ENCODE assay signal across 15 mouse cellular contexts in genomic region chr15:25910495-25910865, GRCm38 (mm10).
DNase-seq lines count a peak whose midpoint lies in the region; ATAC-seq and TF ChIP-seq lines count a peak whose summit lies in the region.
"Had no signal": no experiment of that assay in that cellular context is flagged by ENCODE, and none has a peak within 500 bp of the region (broad histone marks: within the 10 kb centered on the region; RNA-seq: fewer than 3 reads in every experiment).

No protein-coding gene starts in this region.

- H3K4me2 ChIP-seq in heart, embryonic 11.5 days = no peak overlapping the region
- H3K4me2 ChIP-seq in liver, embryonic 14.5 days (ENCODE audit: low read depth) = peak overlapping the region; percentile 18; the same call in 1 of the 2 replicates
- H3K4me2 ChIP-seq: embryonic facial prominence, embryonic 12.5 days; hindbrain, embryonic 12.5 days; neural tube, embryonic 15.5 days had no signal

- no peak overlapping the region for H3K9ac ChIP-seq in heart, embryonic 11.5 days (ENCODE audit: low read depth, low read length)
- H3K9ac ChIP-seq in liver, embryonic 14.5 days (replicated peaks) = no peak overlapping the region
- H3K9ac ChIP-seq: embryonic facial prominence, embryonic 12.5 days; hindbrain, embryonic 12.5 days; neural tube, embryonic 15.5 days had no signal

- no peaks in the 10 kb centered on the region for H3K27me3 ChIP-seq in heart, embryonic 11.5 days (ENCODE audit: control insufficient read depth, insufficient read depth, low read length)
- no peaks in the 10 kb centered on the region for H3K27me3 ChIP-seq in spleen, adult 2 months (ENCODE audit: control insufficient read depth, insufficient read depth, low read length)
- H3K27me3 ChIP-seq in liver, embryonic 14.5 days (ENCODE audit: control insufficient read depth, insufficient read depth, low read length) = no peaks in the 10 kb centered on the region
- H3K27me3 ChIP-seq: embryonic facial prominence, embryonic 12.5 days; hindbrain, embryonic 12.5 days; neural tube, embryonic 15.5 days; Patski had no signal

- H3K9me3 ChIP-seq in heart, embryonic 11.5 days (replicated peaks; ENCODE audit: control insufficient read depth, low read length) = no peaks in the 10 kb centered on the region
- no peaks in the 10 kb centered on the region for H3K9me3 ChIP-seq in liver, embryonic 14.5 days (ENCODE audit: control insufficient read depth, low read length)
- H3K9me3 ChIP-seq: embryonic facial prominence, embryonic 12.5 days; hindbrain, embryonic 12.5 days; neural tube, embryonic 15.5 days had no signal

- no peak overlapping the region for H3K4me3 ChIP-seq in heart, embryonic 11.5 days (ENCODE audit: low read depth, low read length)
- peak overlapping the region; percentile 14; the same call in 1 of the 2 replicates for H3K4me3 ChIP-seq in spleen, adult 2 months (ENCODE audit: extremely low read depth, insufficient read depth, insufficient read length)
- no peak overlapping the region for H3K4me3 ChIP-seq in liver, embryonic 14.5 days (ENCODE audit: insufficient read depth in 1 of 2, low read depth in 2 of 2, low read length in 2 of 2)
- H3K4me3 ChIP-seq: embryonic facial prominence, embryonic 12.5 days; hindbrain, embryonic 12.5 days; neural tube, embryonic 15.5 days had no signal

- intact Hi-C loops in heart, postnatal 25 days (cut with DNase I) = no loop called here

- no peaks in the 10 kb centered on the region for H3K36me3 ChIP-seq in heart, embryonic 11.5 days (ENCODE audit: control insufficient read depth, insufficient read depth, low read length)
- H3K36me3 ChIP-seq in spleen, adult 2 months (ENCODE audit: control insufficient read depth, insufficient read depth, low read length) = peaks cover 4% of the 10 kb centered on the region; the same call in 1 of the 2 replicates
- H3K36me3 ChIP-seq in liver, embryonic 14.5 days (replicated peaks; ENCODE audit: control insufficient read depth, insufficient read depth, low read depth) = no peaks in the 10 kb centered on the region
- H3K36me3 ChIP-seq: embryonic facial prominence, embryonic 12.5 days; hindbrain, embryonic 12.5 days; neural tube, embryonic 15.5 days had no signal

- no peak for TF ChIP-seq POLR2A in spleen, adult 2 months (IDR thresholded peaks at IDR 0.05; ENCODE audit: low read depth, low read length)

- H3K4me1 ChIP-seq in heart, embryonic 11.5 days (ENCODE audit: control insufficient read depth, insufficient read depth, low read length) = peaks cover 19% of the 10 kb centered on the region
- peaks cover 23% of the 10 kb centered on the region; the same call in 1 of the 2 replicates for H3K4me1 ChIP-seq in spleen, adult 2 months (ENCODE audit: control insufficient read depth, insufficient read depth, insufficient read length)
- H3K4me1 ChIP-seq in liver, embryonic 14.5 days (replicated peaks; ENCODE audit: control insufficient read depth in 2 of 2, insufficient read depth in 2 of 2, low read length in 1 of 2) = peaks cover 0 to 12% of the 10 kb centered on the region in 2 experiments; a peak in 3 of 4 replicates
- H3K4me1 ChIP-seq: embryonic facial prominence, embryonic 12.5 days; hindbrain, embryonic 12.5 days had no signal

- peak overlapping the region; percentile 74 for H3K27ac ChIP-seq in heart, embryonic 11.5 days (ENCODE audit: low read depth, low read length)
- H3K27ac ChIP-seq in spleen, adult 2 months (ENCODE audit: insufficient read depth, low read length) = peak overlapping the region; percentile 84
- peak overlapping the region; percentile 27; the same call in 1 of the 2 replicates for H3K27ac ChIP-seq in liver, embryonic 14.5 days
- H3K27ac ChIP-seq: embryonic facial prominence, embryonic 12.5 days; hindbrain, embryonic 12.5 days; neural tube, embryonic 15.5 days had no signal

- ATAC-seq in heart, embryonic 11.5 days (replicated peaks; ENCODE audit: insufficient number of reproducible peaks, low FRiP score, low TSS enrichment) = no peak
- no peak for ATAC-seq in liver, embryonic 14.5 days (ENCODE audit: insufficient read depth)
- ATAC-seq: Patski had no signal

- no peak for TF ChIP-seq CTCF in spleen, adult 2 months (IDR thresholded peaks at IDR 0.05; ENCODE audit: extremely low read depth, insufficient read depth, insufficient read length, insufficient replicate concordance)
- no peak for TF ChIP-seq CTCF in liver, embryonic 14.5 days (IDR thresholded peaks at IDR 0.05; ENCODE audit: low read depth)

- 11% methylated on average over 1 of the region's 1 CpGs for WGBS in heart, embryonic 11.5 days (ENCODE audit: insufficient replicate concordance)
- WGBS in spleen, adult 2 months = 5% methylated on average over 1 of the region's 1 CpGs
- WGBS in liver, embryonic 14.5 days (ENCODE audit: insufficient replicate concordance) = 8% methylated on average over 1 of the region's 1 CpGs

- TF ChIP-seq EP300 in liver, embryonic 14.5 days (IDR thresholded peaks at IDR 0.05; ENCODE audit: low read depth) = no peak

- no peak for DNase-seq in heart, postnatal 25 days (ENCODE audit: low spot score)
- DNase-seq in spleen, adult 2 months (ENCODE audit: low read depth in 1 of 2, low spot score in 2 of 2) = no peak
- no peak for DNase-seq in spleen, postnatal 10 days (ENCODE audit: low spot score in 2 of 2)
- no peak for DNase-seq in liver, embryonic 14.5 days (ENCODE audit: low read depth in 3 of 3, low spot score in 3 of 3)
- DNase-seq in testis, postnatal 10 days (ENCODE audit: low spot score) = no peak
- DNase-seq in adrenal gland, adult 2 months = no peak
- no peak for DNase-seq in B cell, adult 2 months
- DNase-seq: adrenal gland, postnatal 36 days; cerebellum, adult 8-10 months; kidney, adult 8-10 months had no signal

Comparison
In these comparisons a context has a peak if more than half of its experiments do, and no peak if none do; other contexts are left out.
1. H3K27ac ChIP-seq: peak in every context shown above with its lines; median percentile 84 in spleen, adult 2 months; 74 in heart, embryonic 11.5 days; 27 in liver, embryonic 14.5 days.